Mouse (Mus musculus): ENCODE results near the gene Sdcbp2. TPM values are rescaled to one million over a fixed set of nuclear protein-coding genes. Genes with fewer than 3 reads are reported as not detected.
"Not testable (repeated sequence)": the region's sequence is repeated elsewhere in the genome, so short reads cannot be mapped to it uniquely, and the experiment has no call there.

Gene Sdcbp2
- total RNA-seq, 2 experiments from 2014 or later = 0.56 to 0.75 TPM

- intact Hi-C loops (cut with DNase I) = loop anchor here (2.0 to 5.0 kb wide), 5 partner anchors 31 to 166 kb away; partner anchors contain the start of genes Nsfl1c, Psmf1 and Snph
- peak; percentile 94 for DNase-seq
- TF ChIP-seq CTCF (IDR thresholded peaks at IDR 0.05) = no peak
- Histone ChIP-seq H3K27ac (peak overlapping the region; percentile 96), H3K4me3 (peak overlapping the region; percentile 85)
These were observed 3.4 kb downstream of the Sdcbp2 start for GRCm38 (mm10) chr2:151575699-151576389.

- no peak overlapping the region for H3K27ac ChIP-seq
- intact Hi-C loops (cut with DNase I) = loop anchor here (5.0 kb wide), 2 partner anchors 53 to 163 kb away; partner anchors contain the start of genes Psmf1 and Snph
- no peak for DNase-seq
- no peak overlapping the region for H3K4me3 ChIP-seq
- no peak for TF ChIP-seq CTCF (IDR thresholded peaks at IDR 0.05)
These were observed 6.8 kb downstream of the Sdcbp2 start for GRCm38 (mm10) chr2:151579183-151579582.

GRCm38 (mm10) chr2:151580945-151581344 lies 8.5 kb downstream of the Sdcbp2 start:
- Histone ChIP-seq H3K4me3 (no peak overlapping the region), H3K27ac (no peak overlapping the region)
- intact Hi-C loops (cut with DNase I) = no loop called here
- DNase-seq = no peak
- TF ChIP-seq CTCF (IDR thresholded peaks at IDR 0.05) = no peak

- H3K4me3 ChIP-seq = no peak overlapping the region
- intact Hi-C loops (cut with DNase I) = no loop called here
- no peak overlapping the region for H3K27ac ChIP-seq
- peak; percentile 13; the same call in 1 of the 2 replicates for TF ChIP-seq CTCF (IDR thresholded peaks at IDR 0.05)
- no peak for DNase-seq
These were observed 13.5 kb downstream of the Sdcbp2 start for GRCm38 (mm10) chr2:151585934-151586333.

DNA sequence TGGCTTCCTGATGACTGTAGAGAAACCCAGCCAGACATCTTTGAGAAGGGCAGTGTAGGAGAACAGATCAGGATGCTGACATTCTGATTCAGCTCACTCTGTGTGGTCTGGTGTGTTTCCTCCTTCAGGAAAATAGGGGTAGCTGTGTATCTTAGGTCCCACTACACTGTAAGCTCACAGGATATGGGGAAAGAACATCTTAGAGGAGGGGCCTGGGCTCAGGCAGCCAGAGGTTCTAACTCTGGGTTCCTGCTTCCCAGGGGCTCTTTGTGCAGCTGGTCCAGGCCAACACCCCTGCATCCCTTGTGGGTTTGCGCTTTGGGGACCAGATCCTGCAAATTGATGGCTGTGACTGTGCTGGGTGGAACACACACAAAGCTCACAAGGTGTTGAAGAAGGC lies 14.4 kb downstream of the Sdcbp2 start:
- no peak for DNase-seq
- Histone ChIP-seq H3K27ac (no peak overlapping the region), H3K4me3 (no peak overlapping the region)
- no peak for TF ChIP-seq CTCF (IDR thresholded peaks at IDR 0.05)
- intact Hi-C loops (cut with DNase I) = no loop called here

DNA sequence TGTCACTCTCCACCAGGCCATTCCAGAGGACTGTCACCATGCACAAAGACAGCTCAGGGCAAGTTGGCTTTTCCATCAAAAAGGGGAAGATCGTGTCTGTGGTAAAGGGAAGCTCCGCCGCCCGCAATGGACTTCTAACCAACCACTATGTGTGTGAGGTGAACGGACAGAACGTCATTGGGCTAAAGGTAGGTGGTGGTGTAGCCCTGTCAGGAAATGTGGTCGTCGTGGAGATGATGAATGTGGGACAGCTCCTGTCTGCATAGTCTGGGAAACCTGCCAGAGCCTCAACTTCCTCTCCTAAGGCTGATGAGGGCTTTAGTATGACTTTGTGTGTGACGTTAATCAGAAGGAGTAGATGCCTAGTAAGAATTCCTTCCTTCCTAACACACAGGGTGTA lies 14.9 kb downstream of the Sdcbp2 start:
- no peak for TF ChIP-seq CTCF (IDR thresholded peaks at IDR 0.05)
- H3K4me3 ChIP-seq = no peak overlapping the region
- DNase-seq = no peak
- no peak overlapping the region for H3K27ac ChIP-seq
- intact Hi-C loops (cut with DNase I) = no loop called here

DNA sequence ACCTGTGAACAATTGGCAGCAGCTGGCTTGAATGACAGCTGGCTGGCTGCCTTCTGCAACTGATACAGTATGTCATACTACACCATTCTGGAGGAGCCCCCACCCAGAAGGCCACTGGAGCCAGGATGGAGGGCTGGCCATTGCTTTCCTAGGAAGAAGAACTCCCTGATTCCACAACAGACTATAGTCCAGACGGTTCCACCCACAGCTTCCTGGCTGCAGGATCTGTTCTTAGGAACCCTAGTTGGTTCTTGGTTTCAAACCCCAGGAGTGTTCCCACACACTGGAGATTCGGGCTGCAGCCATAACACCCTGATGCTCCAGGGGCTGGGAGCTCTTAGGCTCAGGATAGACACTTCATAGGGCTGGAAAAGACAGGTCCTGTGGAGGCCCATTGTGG lies 25.6 kb downstream of the Sdcbp2 start:
- no peak overlapping the region for H3K4me3 ChIP-seq
- DNase-seq = no peak
- H3K27ac ChIP-seq = no peak overlapping the region
- no peak for TF ChIP-seq CTCF (IDR thresholded peaks at IDR 0.05)
- intact Hi-C loops (cut with DNase I) = no loop called here

- no peak for TF ChIP-seq CTCF (IDR thresholded peaks at IDR 0.05)
- H3K27ac ChIP-seq = no peak overlapping the region
- no peak for DNase-seq
- no peak overlapping the region for H3K4me3 ChIP-seq
- intact Hi-C loops (cut with DNase I) = no loop called here
These were observed 29.7 kb downstream of the Sdcbp2 start for GRCm38 (mm10) chr2:151602106-151602505.

- H3K27ac ChIP-seq = peak overlapping the region; percentile 20; the same call in 1 of the 2 replicates
- no peak overlapping the region for H3K4me3 ChIP-seq
- TF ChIP-seq CTCF (IDR thresholded peaks at IDR 0.05) = no peak
- intact Hi-C loops (cut with DNase I) = no loop called here
- peak; percentile 74 for DNase-seq
These were observed 31.2 kb downstream of the Sdcbp2 start for GRCm38 (mm10) chr2:151603630-151604029.

GRCm38 (mm10) chr2:151605437-151605987 lies 33.1 kb downstream of the Sdcbp2 start:
- peak; percentile 85 for DNase-seq
- H3K27ac ChIP-seq = peak overlapping the region; percentile 66
- TF ChIP-seq CTCF (IDR thresholded peaks at IDR 0.05) = no peak
- H3K4me3 ChIP-seq = no peak overlapping the region
- intact Hi-C loops (cut with DNase I) = no loop called here

GRCm38 (mm10) chr2:151608435-151608834 lies 36.0 kb downstream of the Sdcbp2 start:
- intact Hi-C loops (cut with DNase I) = no loop called here
- no peak overlapping the region for H3K4me3 ChIP-seq
- no peak for DNase-seq
- no peak overlapping the region for H3K27ac ChIP-seq
- TF ChIP-seq CTCF (IDR thresholded peaks at IDR 0.05) = no peak

GRCm38 (mm10) chr2:151609974-151610373 lies 37.6 kb downstream of the Sdcbp2 start:
- Histone ChIP-seq H3K4me3 (no peak overlapping the region), H3K27ac (no peak overlapping the region)
- TF ChIP-seq CTCF (IDR thresholded peaks at IDR 0.05) = no peak
- peak; percentile 44 for DNase-seq
- intact Hi-C loops (cut with DNase I) = no loop called here

GRCm38 (mm10) chr2:151615779-151616178 lies 43.4 kb downstream of the Sdcbp2 start:
- H3K27ac ChIP-seq; H3K4me3 ChIP-seq; intact Hi-C loops (cut with DNase I); DNase-seq: not testable (repeated sequence)
